Mouse (Mus musculus): ENCODE results near the gene Il31ra. TPM values are rescaled to one million over a fixed set of nuclear protein-coding genes. Genes with fewer than 3 reads are reported as not detected.

Gene Il31ra
- total and polyA plus RNA-seq, 2 experiments from 2014 or later, result 0.15 to 0.33 TPM

DNA sequence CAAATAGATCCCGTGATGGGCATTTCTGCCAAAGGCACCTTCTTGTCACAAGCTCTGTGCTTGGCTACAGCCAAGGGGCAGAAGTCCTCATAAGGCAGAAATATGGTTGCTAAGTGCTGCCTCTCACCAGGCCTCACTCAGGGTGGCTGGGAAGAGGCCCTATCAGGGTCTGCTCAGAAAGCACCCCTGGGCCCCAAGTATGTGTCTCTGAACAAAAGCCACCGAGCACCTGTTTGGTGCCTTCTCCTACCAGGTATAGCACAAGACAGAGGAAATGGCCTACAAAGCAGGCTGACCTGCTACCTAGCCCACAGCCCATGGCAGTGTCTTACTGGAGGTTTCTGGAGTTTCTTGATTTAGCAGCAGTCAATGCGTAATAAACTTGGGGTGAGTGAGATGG lies 71.3 kb downstream of the Il31ra start:
- H3K4me1 ChIP-seq (ENCODE audit: insufficient read depth), result no peaks in the 10 kb centered on the region
- H3K4me2 ChIP-seq (ENCODE audit: low read depth), result no peak overlapping the region
- H3K4me3 ChIP-seq (ENCODE audit: low read depth, low read length), result no peak overlapping the region
- no peaks in the 10 kb centered on the region for H3K27me3 ChIP-seq (ENCODE audit: insufficient read depth, low read length)
- DNase-seq, result no peak
- no peak overlapping the region for H3K27ac ChIP-seq (ENCODE audit: low read depth, low read length)
- ATAC-seq, result no peak
- TF ChIP-seq CTCF (IDR thresholded peaks at IDR 0.05; ENCODE audit: low read depth), result no peak
- WGBS, result 90% methylated on average over 3 of the region's 3 CpGs
- no peak overlapping the region for H3K9ac ChIP-seq
- no peaks in the 10 kb centered on the region for H3K9me3 ChIP-seq (ENCODE audit: low read length)
- no peaks in the 10 kb centered on the region for H3K36me3 ChIP-seq (ENCODE audit: insufficient read depth)

DNA sequence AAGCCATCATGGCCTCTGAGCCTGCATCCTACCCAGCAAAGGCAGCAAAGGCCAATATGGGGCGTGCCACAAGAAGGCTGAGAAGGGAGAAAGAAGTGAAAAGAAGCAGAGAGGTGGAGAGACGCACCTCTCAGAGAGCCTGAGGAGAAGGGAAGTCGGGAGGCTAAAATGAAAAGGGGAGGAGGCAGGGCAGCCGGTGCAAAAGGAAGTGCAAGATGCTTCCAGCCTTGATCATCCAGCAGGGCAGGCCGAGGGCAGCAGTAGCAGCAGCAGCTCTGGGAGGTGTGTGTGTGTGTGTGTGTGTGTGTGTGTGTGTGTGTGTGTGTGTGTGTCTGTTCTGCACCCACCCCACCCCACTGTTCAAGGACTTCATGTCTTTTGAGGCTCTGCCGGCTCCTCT lies 71.9 kb downstream of the Il31ra start:
- Histone ChIP-seq H3K4me2 (ENCODE audit: low read depth) (no peak overlapping the region), H3K4me3 (ENCODE audit: low read depth, low read length) (no peak overlapping the region), H3K9me3 (ENCODE audit: low read length) (no peaks in the 10 kb centered on the region), H3K9ac (no peak overlapping the region), H3K27ac (ENCODE audit: low read depth, low read length) (no peak overlapping the region), H3K4me1 (ENCODE audit: insufficient read depth) (no peaks in the 10 kb centered on the region), H3K27me3 (ENCODE audit: insufficient read depth, low read length) (no peaks in the 10 kb centered on the region), H3K36me3 (ENCODE audit: insufficient read depth) (no peaks in the 10 kb centered on the region)
- ATAC-seq (no peak), DNase-seq (no peak)
- no peak for TF ChIP-seq CTCF (IDR thresholded peaks at IDR 0.05; ENCODE audit: low read depth)
- 68% methylated on average over 6 of the region's 6 CpGs for WGBS

DNA sequence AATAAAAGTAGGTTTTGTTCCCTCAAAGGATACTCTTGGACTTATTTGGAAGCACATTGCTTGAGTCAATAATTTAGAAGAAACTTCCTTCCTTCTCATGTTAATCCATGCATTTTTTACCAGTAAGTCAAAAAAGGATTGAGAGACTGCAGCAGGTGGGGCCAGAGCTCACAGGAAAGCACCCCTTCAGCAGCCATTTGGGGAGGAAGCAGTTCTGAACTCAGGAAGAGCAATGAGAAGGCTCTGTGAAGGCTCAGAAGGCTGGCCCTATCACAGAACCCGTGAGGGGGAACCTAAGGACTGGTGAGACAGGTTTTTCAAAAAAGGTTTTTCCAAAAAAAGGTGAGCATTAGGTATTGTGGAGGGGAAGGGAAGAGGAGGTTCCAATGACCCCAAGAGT lies 79.6 kb downstream of the Il31ra start:
- Histone ChIP-seq H3K9me3 (ENCODE audit: low read length) (no peaks in the 10 kb centered on the region), H3K27me3 (ENCODE audit: insufficient read depth, low read length) (no peaks in the 10 kb centered on the region), H3K9ac (no peak overlapping the region), H3K4me2 (ENCODE audit: low read depth) (no peak overlapping the region), H3K27ac (ENCODE audit: low read depth, low read length) (no peak overlapping the region), H3K4me3 (ENCODE audit: low read depth, low read length) (no peak overlapping the region), H3K4me1 (ENCODE audit: insufficient read depth) (no peaks in the 10 kb centered on the region), H3K36me3 (ENCODE audit: insufficient read depth) (no peaks in the 10 kb centered on the region)
- TF ChIP-seq CTCF (IDR thresholded peaks at IDR 0.05; ENCODE audit: low read depth), result no peak
- DNase-seq (no peak), ATAC-seq (no peak)
- 81% methylated on average over 1 of the region's 1 CpGs for WGBS

DNA sequence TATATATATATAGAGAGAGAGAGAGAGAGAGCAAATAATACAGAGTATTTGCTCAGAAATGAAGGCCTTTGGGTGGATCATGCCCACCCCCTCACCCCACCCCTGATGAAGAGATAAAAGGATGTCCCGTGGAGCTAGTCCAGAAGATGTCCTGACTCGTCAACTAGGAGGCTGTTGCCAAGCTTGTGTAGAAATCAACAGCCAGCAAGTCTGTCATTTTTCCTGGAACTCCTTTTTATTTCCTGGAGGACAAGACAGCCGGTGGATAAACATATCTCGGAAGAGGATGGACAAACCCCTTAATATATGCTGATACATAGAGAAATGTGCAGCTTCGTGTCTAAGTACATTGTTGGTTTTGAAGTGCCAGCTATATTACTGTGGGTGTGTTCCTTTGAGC lies 81.3 kb downstream of the Il31ra start:
- DNase-seq (no peak), ATAC-seq (no peak)
- 90% methylated on average over 5 of the region's 5 CpGs for WGBS
- no peak overlapping the region for H3K4me3 ChIP-seq (ENCODE audit: low read depth, low read length)
- H3K27ac ChIP-seq (ENCODE audit: low read depth, low read length), result no peak overlapping the region
- H3K4me2 ChIP-seq (ENCODE audit: low read depth), result no peak overlapping the region
- TF ChIP-seq CTCF (IDR thresholded peaks at IDR 0.05; ENCODE audit: low read depth), result no peak
- H3K4me1 ChIP-seq (ENCODE audit: insufficient read depth), result no peaks in the 10 kb centered on the region
- no peaks in the 10 kb centered on the region for H3K9me3 ChIP-seq (ENCODE audit: low read length)
- H3K36me3 ChIP-seq (ENCODE audit: insufficient read depth), result no peaks in the 10 kb centered on the region
- no peak overlapping the region for H3K9ac ChIP-seq
- H3K27me3 ChIP-seq (ENCODE audit: insufficient read depth, low read length), result no peaks in the 10 kb centered on the region

DNA sequence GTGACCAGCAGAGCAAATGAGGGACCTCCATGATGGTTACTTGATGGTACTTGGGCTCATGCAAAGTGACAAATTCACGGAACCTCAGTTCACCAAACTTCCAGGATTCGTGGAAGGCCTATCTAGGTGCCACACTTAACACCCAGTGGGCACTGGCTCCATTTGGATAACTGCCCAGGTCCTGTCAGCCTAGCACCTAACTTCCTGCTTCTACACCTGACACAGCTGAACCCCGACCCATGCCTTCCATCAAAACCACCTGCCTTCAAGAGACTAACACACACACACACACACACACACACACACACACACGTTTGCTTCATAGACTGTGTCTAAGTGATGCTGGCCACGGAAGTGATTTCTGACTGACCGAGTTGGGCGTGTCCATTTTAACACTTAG lies 82.3 kb downstream of the Il31ra start:
- Histone ChIP-seq H3K27ac (ENCODE audit: low read depth, low read length) (no peak overlapping the region), H3K9me3 (ENCODE audit: low read length) (no peaks in the 10 kb centered on the region), H3K4me2 (ENCODE audit: low read depth) (no peak overlapping the region), H3K36me3 (ENCODE audit: insufficient read depth) (no peaks in the 10 kb centered on the region), H3K4me3 (ENCODE audit: low read depth, low read length) (no peak overlapping the region), H3K4me1 (ENCODE audit: insufficient read depth) (no peaks in the 10 kb centered on the region), H3K27me3 (ENCODE audit: insufficient read depth, low read length) (no peaks in the 10 kb centered on the region), H3K9ac (no peak overlapping the region)
- no peak for DNase-seq
- WGBS, result 91% methylated on average over 7 of the region's 7 CpGs
- TF ChIP-seq CTCF (IDR thresholded peaks at IDR 0.05; ENCODE audit: low read depth), result no peak
- no peak for ATAC-seq

DNA sequence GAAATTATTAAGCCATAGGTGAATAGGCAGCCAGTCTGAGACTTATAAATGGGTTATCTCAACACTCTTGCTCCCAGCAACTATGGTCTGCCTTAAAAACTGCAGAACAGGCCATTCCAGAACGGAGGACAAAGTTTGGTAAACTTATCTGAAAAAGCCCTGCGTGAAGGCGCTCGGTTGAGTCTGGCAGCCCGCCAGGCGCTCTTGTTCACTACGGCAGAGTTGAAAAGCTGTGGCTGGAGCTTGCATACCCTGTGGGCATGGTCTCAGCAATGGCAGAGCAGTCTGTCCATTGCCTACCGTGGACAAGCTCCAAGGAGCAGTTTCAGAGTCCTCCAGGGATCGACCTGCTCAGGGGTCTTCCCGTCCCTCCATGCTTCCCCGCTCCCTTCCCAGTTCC lies 82.9 kb downstream of the Il31ra start:
- ATAC-seq, result no peak
- 62% methylated on average over 11 of the region's 11 CpGs for WGBS

DNA sequence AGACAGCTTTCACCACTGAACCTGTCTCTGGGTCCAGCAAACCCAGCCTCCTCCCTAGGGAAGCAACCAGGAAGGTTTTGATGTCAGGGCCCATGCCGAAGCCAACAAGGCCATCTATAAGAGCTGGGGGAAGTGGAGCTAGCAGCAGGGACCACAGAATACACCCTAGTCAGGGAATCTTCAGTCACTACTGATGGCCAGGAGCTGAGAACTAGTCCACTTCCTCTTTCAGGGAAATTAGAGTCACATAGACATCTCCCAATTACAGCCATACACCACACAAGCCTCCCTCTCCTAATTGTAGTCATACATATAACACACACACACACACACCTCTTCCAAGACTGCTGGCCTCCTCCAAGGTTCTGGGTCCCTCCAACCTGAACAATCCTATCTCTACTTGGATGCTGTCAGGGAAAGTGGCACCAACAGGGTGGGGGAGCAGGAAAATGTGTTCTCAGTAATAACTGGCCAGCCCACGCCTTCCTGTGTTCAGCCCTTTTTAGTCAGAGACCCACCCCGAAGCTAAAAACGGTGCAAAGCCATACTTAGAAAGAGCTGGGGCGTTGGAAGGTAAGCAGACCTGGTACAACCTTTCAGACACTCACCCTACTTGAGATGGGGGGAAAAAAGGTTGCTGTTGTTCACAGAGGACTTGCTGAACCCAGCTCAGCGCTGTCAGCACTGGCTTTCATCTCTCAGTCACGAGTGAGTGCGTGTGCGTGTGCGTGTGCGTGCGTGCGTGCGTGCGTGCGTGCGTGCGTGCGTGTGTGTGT lies 83.5 kb downstream of the Il31ra start:
- WGBS, result 93% methylated on average over 19 of the region's 19 CpGs
- Histone ChIP-seq H3K36me3 (ENCODE audit: insufficient read depth) (peaks cover 1% of the 10 kb centered on the region; the same call in 1 of the 2 replicates), H3K4me1 (ENCODE audit: insufficient read depth) (no peaks in the 10 kb centered on the region), H3K27me3 (ENCODE audit: insufficient read depth, low read length) (no peaks in the 10 kb centered on the region), H3K9me3 (ENCODE audit: low read length) (no peaks in the 10 kb centered on the region), H3K4me2 (ENCODE audit: low read depth) (no peak overlapping the region), H3K4me3 (ENCODE audit: low read depth, low read length) (no peak overlapping the region), H3K9ac (no peak overlapping the region), H3K27ac (ENCODE audit: low read depth, low read length) (no peak overlapping the region)
- DNase-seq (no peak), ATAC-seq (no peak)
- no peak for TF ChIP-seq CTCF (IDR thresholded peaks at IDR 0.05; ENCODE audit: low read depth)

More for the DNA sequence above, 82.9 kb downstream of the Il31ra start:
- H3K27ac ChIP-seq (ENCODE audit: low read depth, low read length), result no peak overlapping the region
- no peak overlapping the region for H3K4me3 ChIP-seq (ENCODE audit: low read depth, low read length)
- no peak for DNase-seq
- no peaks in the 10 kb centered on the region for H3K4me1 ChIP-seq (ENCODE audit: insufficient read depth)
- TF ChIP-seq CTCF (IDR thresholded peaks at IDR 0.05; ENCODE audit: low read depth), result no peak
- no peak overlapping the region for H3K4me2 ChIP-seq (ENCODE audit: low read depth)
- no peaks in the 10 kb centered on the region for H3K36me3 ChIP-seq (ENCODE audit: insufficient read depth)
- H3K9me3 ChIP-seq (ENCODE audit: low read length), result no peaks in the 10 kb centered on the region
- H3K9ac ChIP-seq, result no peak overlapping the region
- H3K27me3 ChIP-seq (ENCODE audit: insufficient read depth, low read length), result no peaks in the 10 kb centered on the region

Data from forebrain, postnatal 0 days (tissue).